Mouse (Mus musculus): ENCODE measurements around the gene Heatr6.

DNA sequence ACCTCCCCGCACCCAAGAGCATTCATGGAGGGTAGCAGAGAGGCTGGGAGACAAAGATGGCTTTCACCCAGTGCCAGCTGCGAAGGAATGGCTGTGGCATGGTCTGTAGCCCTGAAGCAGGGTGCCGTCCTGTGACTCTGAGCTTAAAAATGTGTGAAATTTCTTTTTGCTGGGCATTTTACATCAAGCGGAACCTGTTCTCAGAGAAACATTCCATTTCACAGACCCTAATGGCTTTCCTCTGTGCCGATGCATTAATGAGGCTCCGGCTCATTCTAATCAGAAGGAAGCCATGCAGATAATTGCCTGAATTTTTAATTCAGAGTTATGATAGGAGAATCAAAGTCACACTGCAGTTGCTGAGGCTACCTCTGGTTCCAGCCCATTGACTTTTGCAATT is 63.6 kb downstream of the Heatr6 start:
- TF ChIP-seq POLR2A (IDR thresholded peaks at IDR 0.05; ENCODE audit: extremely low read depth, insufficient read depth, low read length) = no peak
- no peak for TF ChIP-seq CTCF (IDR thresholded peaks at IDR 0.05; ENCODE audit: extremely low read depth, insufficient read depth, low read length)
